Comparison of ENCODE assay signal across 23 mouse cellular contexts in the genomic region with DNA sequence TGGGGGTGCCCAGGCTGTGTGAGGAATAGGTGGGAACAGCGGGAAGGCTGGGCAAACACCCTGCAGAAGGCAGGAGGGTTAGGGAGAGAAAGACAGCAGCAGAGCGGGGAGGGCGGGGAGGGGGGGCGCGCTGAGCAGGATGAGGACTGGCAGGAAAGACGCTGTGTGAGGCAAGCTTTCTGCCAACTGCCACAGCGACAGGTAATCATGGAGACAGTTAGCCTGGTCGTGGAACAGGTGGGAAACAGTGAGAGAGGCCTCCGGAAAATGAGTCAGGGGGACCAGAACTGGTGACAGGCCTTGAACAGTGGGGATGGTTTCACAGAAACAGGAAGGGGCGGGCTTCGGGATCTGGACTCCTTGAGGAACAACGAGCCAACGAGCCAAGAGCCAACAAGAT. TPM values are rescaled to one million over a fixed set of nuclear protein-coding genes. Genes with fewer than 3 reads are reported as not detected.
A peak's percentile ranks its signal among the peaks of the same experiment; 100 is the strongest.
DNase-seq lines count a peak whose midpoint lies in the region; TF ChIP-seq lines count a peak whose summit lies in the region.
"Had no signal": no experiment of that assay in that cellular context is flagged by ENCODE, and none has a peak within 500 bp of the region (broad histone marks: within the 10 kb centered on the region; RNA-seq: fewer than 3 reads in every experiment).

No protein-coding gene starts in this region.

- no peaks in the 10 kb centered on the region for H3K27me3 ChIP-seq in small intestine, adult 2 months (ENCODE audit: control insufficient read depth, insufficient read depth, low read length)
- no peaks in the 10 kb centered on the region for H3K27me3 ChIP-seq in limb, embryonic 10.5 days (ENCODE audit: low read depth, poor library complexity, severe bottlenecking)
- H3K27me3 ChIP-seq: embryonic facial prominence, embryonic 15.5 days; liver, embryonic 13.5 days; midbrain, embryonic 12.5 days had no signal

- no peak for TF ChIP-seq CTCF in small intestine, adult 2 months (IDR thresholded peaks at IDR 0.05; ENCODE audit: extremely low read depth, insufficient read length, insufficient replicate concordance, low read depth, low read length)

- TF ChIP-seq POLR2A in small intestine, adult 2 months (IDR thresholded peaks at IDR 0.05; ENCODE audit: low read depth, low read length), result no peak

- peak; percentile 28 for DNase-seq in cerebellum, adult 9-11 months
- DNase-seq in cerebellum, adult 8-10 months, result no peak
- DNase-seq in right cerebral cortex, postnatal 25 days, result peak; percentile 18
- DNase-seq in right cerebral cortex, adult 18-20 months, result no peak
- no peak for DNase-seq in urinary bladder, adult 2 months (ENCODE audit: low spot score)
- no peak for DNase-seq in limb, embryonic 10.5 days (ENCODE audit: low spot score)
- DNase-seq: adrenal gland, adult 2 months; gastrocnemius, postnatal 14 days; heart, postnatal 14 days; kidney, adult 18-20 months; kidney, postnatal 10 days; liver, embryonic 13.5 days; lung, adult 2 months; lung, postnatal 14 days; spleen, adult 18-20 months; thymus, adult 18-20 months; thymus, postnatal 4 days had no signal

- H3K36me3 ChIP-seq in small intestine, adult 2 months (ENCODE audit: control insufficient read depth, insufficient read depth, low read length), result peaks cover 5% of the 10 kb centered on the region; the same call in 1 of the 2 replicates
- no peaks in the 10 kb centered on the region for H3K36me3 ChIP-seq in limb, embryonic 10.5 days
- H3K36me3 ChIP-seq: embryonic facial prominence, embryonic 15.5 days; G1E; liver, embryonic 13.5 days; midbrain, embryonic 12.5 days had no signal

- H3K27ac ChIP-seq in small intestine, adult 2 months (ENCODE audit: insufficient read depth, low read depth, low read length), result no peak overlapping the region; the same call in 1 of the 2 replicates
- no peak overlapping the region for H3K27ac ChIP-seq in limb, embryonic 10.5 days
- H3K27ac ChIP-seq: embryonic facial prominence, embryonic 15.5 days; hindbrain, postnatal 0 days; liver, embryonic 13.5 days; midbrain, embryonic 12.5 days had no signal

- no peaks in the 10 kb centered on the region for H3K9me3 ChIP-seq in limb, embryonic 10.5 days (replicated peaks)
- H3K9me3 ChIP-seq: embryonic facial prominence, embryonic 15.5 days; G1E; heart, embryonic 12.5 days; liver, embryonic 13.5 days; midbrain, embryonic 12.5 days had no signal

- 33% methylated on average over 13 of the region's 13 CpGs for WGBS in small intestine, adult 2 months
- WGBS in limb, embryonic 10.5 days, result 75% methylated on average over 13 of the region's 13 CpGs

- peak overlapping the region; percentile 16; the same call in 1 of the 2 replicates for H3K4me3 ChIP-seq in small intestine, adult 2 months (ENCODE audit: low read depth, low read length)
- no peak overlapping the region for H3K4me3 ChIP-seq in limb, embryonic 10.5 days
- H3K4me3 ChIP-seq: embryonic facial prominence, embryonic 15.5 days; heart, embryonic 12.5 days; liver, embryonic 13.5 days; midbrain, embryonic 12.5 days had no signal

- H3K4me1 ChIP-seq in small intestine, adult 2 months (ENCODE audit: control insufficient read depth, insufficient read depth, insufficient read length, low read length), result peaks cover 22% of the 10 kb centered on the region; the same call in 1 of the 2 replicates
- H3K4me1 ChIP-seq in limb, embryonic 10.5 days, result peaks cover 13% of the 10 kb centered on the region
- H3K4me1 ChIP-seq: midbrain, embryonic 12.5 days had no signal

RNA-seq across cellular contexts. Expression of a gene that starts 20.4 kb away (rescaled TPM):
- 6.9 and 7.7 TPM in 2 replicates for polyA plus RNA-seq in small intestine, adult 2 months (2012; rRNA removed)
- 15.2 and 15.4 TPM in 2 replicates for polyA plus RNA-seq in urinary bladder, adult 2 months (2012; rRNA removed)
- polyA plus RNA-seq in limb, embryonic 10.5 days (2016; fragmentation: Nextera tagmentation; extraction: Ambion mirVana), result 0.33 and 0.51 TPM in 2 replicates
- polyA plus RNA-seq: G1E had no signal

RNA-seq across cellular contexts. Expression of a gene that starts 27.4 kb away (rescaled TPM):
- polyA plus RNA-seq in small intestine, adult 2 months (2012; rRNA removed), result 7.8 and 12.5 TPM in 2 replicates
- polyA plus RNA-seq in urinary bladder, adult 2 months (2012; rRNA removed), result 15.8 and 17.4 TPM in 2 replicates
- 14.8 and 18.0 TPM in 2 replicates for polyA plus RNA-seq in limb, embryonic 10.5 days (2016; fragmentation: Nextera tagmentation; extraction: Ambion mirVana)

RNA-seq across cellular contexts. Expression of a gene that starts 45.1 kb away (rescaled TPM):
- 8.5 and 22.9 TPM in 2 replicates for polyA plus RNA-seq in small intestine, adult 2 months (2012; rRNA removed)
- polyA plus RNA-seq in urinary bladder, adult 2 months (2012; rRNA removed), result 36.2 and 43.8 TPM in 2 replicates
- 25.3 and 33.4 TPM in 2 replicates for polyA plus RNA-seq in limb, embryonic 10.5 days (2016; fragmentation: Nextera tagmentation; extraction: Ambion mirVana)

Comparison
In these comparisons a context has a peak if more than half of its experiments do, and no peak if none do; other contexts are left out.
1. DNase-seq: peak in cerebellum, adult 9-11 months (single experiment) and right cerebral cortex, postnatal 25 days (single experiment); none in cerebellum, adult 8-10 months (single experiment), right cerebral cortex, adult 18-20 months (single experiment), urinary bladder, adult 2 months (single experiment) and limb, embryonic 10.5 days (single experiment).